Mouse (Mus musculus) G1E (cell line): ENCODE measurements around the gene Gnai3. TPM values are rescaled to one million over a fixed set of nuclear protein-coding genes. Genes with fewer than 3 reads are reported as not detected.

Source experiments
- ATAC-seq: 2 replicates; pipeline ENCODE4 v1.8.0; 2016; ENCODE audit warnings: mild to moderate bottlenecking; ENCODE audit not compliant: insufficient number of reproducible peaks, poor library complexity, low FRiP score, severe bottlenecking; ENCODE audit errors: extremely low read depth
- DNase-seq: peaks from one replicate; pipeline ENCODE4 v3.0.0; 2012; ENCODE audit warnings: low spot score
- H3K27me3 ChIP-seq: 2 replicates; pipeline ENCODE4 v1.6.1; 2012; ENCODE audit warnings: mild to moderate bottlenecking, low read length, inconsistent platforms; ENCODE audit not compliant: insufficient read depth
- H3K36me3 ChIP-seq: replicated peaks from 2 replicates; pipeline ENCODE3; 2012; ENCODE audit warnings: mild to moderate bottlenecking, inconsistent platforms
- H3K4me1 ChIP-seq: 2 replicates; pipeline ENCODE4 v1.6.1; 2012; ENCODE audit warnings: low read depth, low read length, inconsistent platforms, mixed read lengths; ENCODE audit not compliant: insufficient read depth
- H3K4me3 ChIP-seq: 2 replicates; pipeline ENCODE4 v1.5.1; 2012; ENCODE audit warnings: low read depth, mild to moderate bottlenecking, inconsistent platforms, low read length, moderate library complexity, mixed read lengths
- H3K9me3 ChIP-seq: replicated peaks from 2 replicates; pipeline ENCODE4 v1.6.1; 2012; ENCODE audit warnings: inconsistent platforms
- CTCF ChIP-seq: IDR thresholded peaks from 2 replicates; pipeline ENCODE4 v1.5.1; 2012; ENCODE audit warnings: low read depth, low read length, inconsistent platforms, mixed read lengths
- GATA1 ChIP-seq: IDR thresholded peaks from 2 replicates; pipeline ENCODE4 v1.6.1; 2012; ENCODE audit warnings: borderline replicate concordance, low read length, inconsistent platforms, mixed read lengths
- GATA2 ChIP-seq: IDR thresholded peaks from 2 replicates; pipeline ENCODE4 v1.6.1; 2012; ENCODE audit warnings: low read depth, low read length, inconsistent platforms, borderline replicate concordance
- POLR2AphosphoS5 ChIP-seq: IDR thresholded peaks from 2 replicates; pipeline ENCODE4 v1.6.1; 2012; ENCODE audit warnings: low read depth, low read length, inconsistent platforms; ENCODE audit not compliant: insufficient replicate concordance
- TAL1 ChIP-seq: conservative IDR thresholded peaks from 2 replicates; pipeline ENCODE4 v1.6.1; 2012; ENCODE audit warnings: low read depth, low read length, inconsistent platforms, mixed read lengths
- polyA plus RNA-seq: library from polyadenylated mRNA; stranded (reverse); fragments of >175 nt; gene quantifications from 2 replicates; pipeline ENCODE4 v1.2.3, GENCODE M21; 2012
- total RNA-seq, 2 experiments: library from RNA; stranded (forward) in 1 of 2; stranded (reverse) in 1 of 2; fragments of 200-1000 nt in 1 of 2; fragments of >200 nt in 1 of 2; fragmentation: Nextera tagmentation in 1 of 2; gene quantifications; 2 replicates each; pipeline ENCODE4 v1.2.3; 2014 to 2017

Gnai3 gene
- total and polyA plus RNA-seq, 3 experiments = 37.9 to 481 (median 274) TPM

DNA sequence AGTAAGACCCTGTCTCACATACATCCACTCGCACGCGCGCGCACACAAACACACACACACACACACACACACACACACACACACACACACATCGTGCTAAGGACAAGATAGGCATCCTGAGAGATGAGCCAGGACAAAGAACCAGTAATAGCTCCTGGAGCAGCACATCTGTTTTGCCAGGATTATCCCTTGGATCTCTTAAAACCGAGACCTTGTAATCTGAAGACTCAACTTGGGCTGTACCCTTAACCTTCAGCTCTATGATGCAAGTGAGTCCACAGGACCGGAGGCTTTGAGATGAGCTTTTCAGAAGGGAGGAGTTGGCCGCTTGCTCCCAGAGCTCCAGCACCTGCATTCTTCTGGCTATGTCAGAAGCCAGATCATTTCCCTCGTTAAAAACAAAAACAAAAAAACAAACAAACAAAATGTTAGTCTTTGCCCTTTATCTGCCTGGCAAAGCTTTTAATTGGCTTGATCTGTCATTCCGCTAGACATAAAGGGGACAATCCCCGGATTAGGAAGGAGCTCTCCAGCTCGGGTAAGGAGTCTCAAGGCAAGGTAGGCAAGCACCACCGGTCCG, 53.3 kb downstream of the Gnai3 start, which contains the start of gene Gnat2:
Gene Gnat2 (plus strand): TSS at position 254 of the 580 bp plus-strand sequence.
- H3K36me3 ChIP-seq = peaks cover 38% of the 10 kb centered on the region
- TF ChIP-seq TAL1 = no peak
- no peak for TF ChIP-seq CTCF
- TF ChIP-seq POLR2AphosphoS5 = no peak
- TF ChIP-seq GATA1 = no peak
- TF ChIP-seq GATA2 = no peak
- no peak for DNase-seq
- H3K4me1 ChIP-seq = peaks cover 81% of the 10 kb centered on the region
- no peaks in the 10 kb centered on the region for H3K27me3 ChIP-seq
- H3K4me3 ChIP-seq = no peak within 1 kb of the TSS
- no peaks in the 10 kb centered on the region for H3K9me3 ChIP-seq
- no peak for ATAC-seq

DNA sequence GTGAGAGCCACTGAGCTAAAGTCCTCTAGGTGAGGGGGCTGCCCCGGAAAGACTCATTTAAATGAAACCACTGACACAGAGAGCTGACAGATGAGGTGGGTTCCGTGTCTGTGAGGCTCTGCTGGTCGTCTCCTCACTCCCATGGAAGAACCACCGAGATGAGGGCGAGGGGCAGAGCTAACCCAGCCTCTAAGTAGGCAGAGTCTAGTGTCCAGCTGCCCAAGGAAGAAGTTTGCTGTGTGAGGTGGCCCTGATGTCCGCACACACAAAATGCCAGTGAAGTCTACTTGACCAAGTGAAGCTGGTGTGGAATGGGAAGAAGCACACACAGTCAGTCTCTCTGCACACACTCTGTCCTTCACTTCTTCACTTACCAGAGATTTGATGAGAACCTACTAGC, 53.9 kb downstream of the Gnai3 start:
- DNase-seq (no peak), ATAC-seq (no peak)
- no peaks in the 10 kb centered on the region for H3K27me3 ChIP-seq
- no peaks in the 10 kb centered on the region for H3K9me3 ChIP-seq
- H3K4me3 ChIP-seq = no peak overlapping the region
- peaks cover 79% of the 10 kb centered on the region for H3K4me1 ChIP-seq
- no peak for TF ChIP-seq GATA2
- no peak for TF ChIP-seq POLR2AphosphoS5
- TF ChIP-seq GATA1 = no peak
- H3K36me3 ChIP-seq = peaks cover 37% of the 10 kb centered on the region

DNA sequence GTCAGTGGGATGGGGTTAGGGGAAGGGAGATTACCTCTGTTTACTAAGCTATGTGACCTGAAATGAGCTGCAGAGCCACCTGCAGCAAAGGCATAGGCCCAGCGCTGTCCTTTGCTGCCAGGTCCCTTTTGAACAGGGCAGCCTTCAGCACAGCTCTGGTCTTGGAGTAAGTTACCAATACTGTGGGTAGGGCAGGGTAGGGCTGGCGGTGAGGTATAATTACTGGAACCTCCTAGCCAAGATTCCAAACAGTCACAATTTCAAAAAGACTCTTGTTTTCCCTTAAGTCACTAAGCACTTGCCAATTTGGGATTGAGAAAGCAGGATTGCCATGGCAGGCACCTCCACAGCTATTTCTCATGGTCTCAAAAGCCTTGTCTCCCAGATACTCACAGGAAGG, 55.4 kb downstream of the Gnai3 start:
- DNase-seq = no peak
- H3K36me3 ChIP-seq = peaks cover 37% of the 10 kb centered on the region
- H3K27me3 ChIP-seq = no peaks in the 10 kb centered on the region
- H3K4me1 ChIP-seq = peaks cover 70% of the 10 kb centered on the region
- TF ChIP-seq GATA2 (no peak), CTCF (no peak), GATA1 (no peak)
- H3K9me3 ChIP-seq = no peaks in the 10 kb centered on the region
- no peak overlapping the region for H3K4me3 ChIP-seq
- no peak for ATAC-seq

DNA sequence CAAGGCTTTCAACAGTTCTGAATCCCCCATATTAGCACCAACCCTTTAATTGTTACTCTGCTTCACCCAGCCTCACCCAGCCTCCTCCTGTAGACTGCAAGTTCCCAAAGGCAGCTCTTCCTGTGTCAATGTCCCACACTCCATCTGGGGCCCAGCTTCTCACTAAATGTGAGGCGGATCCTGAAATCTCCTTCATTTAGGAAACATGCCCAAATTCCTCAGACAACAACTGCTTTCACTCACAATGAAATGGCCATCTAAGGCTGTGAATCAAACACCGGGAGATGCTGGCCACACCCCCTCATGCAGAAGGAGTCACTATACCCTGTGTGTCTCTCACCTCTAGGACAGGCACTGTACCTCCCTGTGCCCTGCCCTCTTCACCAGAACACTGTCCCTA, 56.0 kb downstream of the Gnai3 start:
- no peaks in the 10 kb centered on the region for H3K27me3 ChIP-seq
- TF ChIP-seq GATA2 (no peak), POLR2AphosphoS5 (no peak), GATA1 (no peak), TAL1 (no peak)
- peaks cover 66% of the 10 kb centered on the region for H3K4me1 ChIP-seq
- no peak for DNase-seq
- peaks cover 38% of the 10 kb centered on the region for H3K36me3 ChIP-seq
- ATAC-seq = no peak
- H3K9me3 ChIP-seq = no peaks in the 10 kb centered on the region
- no peak overlapping the region for H3K4me3 ChIP-seq

DNA sequence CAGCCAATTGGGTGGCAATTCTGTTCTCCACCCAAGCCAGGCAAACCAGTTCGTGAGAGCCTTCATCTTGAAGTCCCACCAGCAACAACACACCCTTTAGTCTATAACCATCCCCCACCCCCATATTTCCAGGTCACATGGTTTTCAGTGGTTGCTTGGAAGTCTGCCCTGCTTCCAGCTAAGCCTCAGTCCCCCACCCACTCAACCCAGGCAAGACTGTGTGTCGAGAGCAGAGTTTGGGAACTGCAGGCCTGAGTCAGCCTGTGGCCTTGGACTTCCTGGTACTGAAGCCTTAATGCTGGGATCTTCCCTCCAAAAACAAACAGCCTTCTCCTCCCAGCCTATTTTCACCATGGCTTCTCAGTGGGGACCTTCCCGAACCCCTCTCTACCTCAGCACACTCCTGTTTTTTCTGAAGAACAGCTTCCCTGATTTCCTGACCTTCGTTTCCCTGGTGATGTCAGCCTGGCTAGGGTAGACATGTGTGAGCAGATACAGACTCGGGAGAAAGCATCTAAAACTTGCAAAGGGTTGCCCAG, 57.0 kb downstream of the Gnai3 start:
- TF ChIP-seq TAL1 (no peak), POLR2AphosphoS5 (no peak), GATA2 (no peak), GATA1 (no peak)
- H3K27me3 ChIP-seq = no peaks in the 10 kb centered on the region
- no peaks in the 10 kb centered on the region for H3K9me3 ChIP-seq
- no peak for ATAC-seq
- H3K4me1 ChIP-seq = peaks cover 66% of the 10 kb centered on the region
- H3K4me3 ChIP-seq = peak overlapping the region; percentile 24; the same call in 1 of the 2 replicates
- no peak for DNase-seq
- peaks cover 48% of the 10 kb centered on the region for H3K36me3 ChIP-seq

DNA sequence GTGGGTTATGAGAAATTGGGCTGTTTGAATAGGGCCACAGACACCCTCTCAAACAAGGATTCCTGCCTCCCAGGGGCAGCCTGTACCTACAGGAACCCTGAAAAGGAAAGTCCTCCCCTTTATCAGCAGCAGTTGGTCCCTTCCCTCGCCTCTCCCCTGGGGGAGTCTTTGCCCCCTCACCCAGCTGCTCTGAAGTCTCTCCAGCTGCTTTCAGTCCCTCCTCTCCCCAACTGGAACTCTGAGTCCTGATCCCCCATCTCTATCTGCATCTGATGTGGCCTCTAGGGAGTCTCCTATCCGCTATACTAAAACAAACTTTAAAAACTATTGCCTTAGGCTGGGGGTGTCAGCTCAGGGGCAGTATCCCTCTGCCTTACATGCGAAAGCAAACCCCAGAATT, 58.6 kb downstream of the Gnai3 start:
- peaks cover 59% of the 10 kb centered on the region for H3K36me3 ChIP-seq
- DNase-seq (no peak), ATAC-seq (no peak)
- H3K9me3 ChIP-seq = no peaks in the 10 kb centered on the region
- peaks cover 67% of the 10 kb centered on the region for H3K4me1 ChIP-seq
- peak overlapping the region; percentile 95 for H3K4me3 ChIP-seq
- TF ChIP-seq TAL1 = no peak
- no peak for TF ChIP-seq GATA1
- TF ChIP-seq POLR2AphosphoS5 = no peak
- TF ChIP-seq CTCF = no peak
- no peak for TF ChIP-seq GATA2
- no peaks in the 10 kb centered on the region for H3K27me3 ChIP-seq
